Mouse (Mus musculus) megakaryocyte, embryonic 14.5 days (primary cell): ENCODE measurements around the gene Gm20481. TPM values are rescaled to one million over a fixed set of nuclear protein-coding genes. Genes with fewer than 3 reads are reported as not detected.
"Not testable (repeated sequence)": the region's sequence is repeated elsewhere in the genome, so short reads cannot be mapped to it uniquely, and the experiment has no call there.

Experiments used
- H3K27me3 ChIP-seq: replicated peaks from 2 replicates; pipeline ENCODE3; 2012; ENCODE audit warnings: inconsistent platforms
- H3K36me3 ChIP-seq: replicated peaks from 2 replicates; pipeline ENCODE3; 2012; ENCODE audit warnings: low read length, inconsistent platforms, mixed read lengths
- H3K4me1 ChIP-seq: 2 replicates; pipeline ENCODE4 v1.6.1; 2012; ENCODE audit warnings: inconsistent platforms
- H3K4me3 ChIP-seq: replicated peaks from 2 replicates; pipeline ENCODE3; 2012; ENCODE audit warnings: moderate library complexity, mild to moderate bottlenecking, inconsistent platforms
- H3K9me3 ChIP-seq: 2 replicates; pipeline ENCODE4 v1.6.1; 2012; ENCODE audit warnings: inconsistent platforms
- FLI1 ChIP-seq: IDR thresholded peaks from 2 replicates; pipeline ENCODE4 v1.6.1; 2012; ENCODE audit warnings: low read length, inconsistent platforms, mixed read lengths
- GATA1 ChIP-seq: IDR thresholded peaks from 3 replicates; pipeline ENCODE4 v1.6.1; 2012; ENCODE audit warnings: mixed read lengths, low read length, inconsistent platforms, borderline replicate concordance
- polyA plus RNA-seq: library from polyadenylated mRNA; stranded (reverse); fragments of >175 nt; gene quantifications from 2 replicates; pipeline ENCODE4 v1.2.3, GENCODE M21; 2012; ENCODE audit warnings: low replicate concordance; ENCODE audit not compliant: insufficient read depth

Gm20481 gene
- polyA plus RNA-seq, 1 experiment: not detected

DNA sequence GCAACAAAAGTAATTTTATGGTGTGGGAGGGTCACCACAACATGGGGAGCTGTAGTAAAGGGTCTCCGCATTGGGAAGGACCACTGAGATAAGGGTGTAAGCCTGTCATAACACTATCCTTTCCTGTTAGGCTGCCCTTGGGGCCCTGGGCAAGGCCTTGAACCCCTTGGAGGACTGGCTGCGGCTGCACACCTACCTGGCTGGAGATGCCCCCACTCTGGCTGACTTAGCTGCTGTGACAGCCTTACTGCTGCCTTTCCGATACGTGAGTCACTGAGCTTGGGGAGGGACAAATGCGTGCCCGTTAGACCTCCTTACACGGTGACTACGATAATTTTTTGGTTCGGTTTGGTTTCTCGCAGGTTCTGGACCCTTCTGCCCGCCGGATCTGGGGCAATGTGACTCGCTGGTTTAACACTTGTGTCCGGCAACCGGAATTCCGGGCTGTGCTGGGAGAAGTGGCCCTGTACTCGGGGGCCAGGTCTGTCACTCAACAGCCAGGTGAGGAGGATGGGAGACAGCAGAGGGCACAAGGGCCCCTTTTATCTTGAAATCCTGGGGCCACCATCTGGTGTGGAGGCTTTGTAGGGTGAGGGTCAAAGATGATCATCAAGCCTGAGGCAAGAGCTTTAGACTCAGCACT lies 34.5 kb downstream of the Gm20481 start:
- Histone ChIP-seq H3K4me1 (peaks cover 60% of the 10 kb centered on the region), H3K9me3 (no peaks in the 10 kb centered on the region), H3K27me3 (no peaks in the 10 kb centered on the region), H3K36me3 (peaks cover 56% of the 10 kb centered on the region), H3K4me3 (no peak overlapping the region)
- TF ChIP-seq GATA1: no peak
- no peak for TF ChIP-seq FLI1

DNA sequence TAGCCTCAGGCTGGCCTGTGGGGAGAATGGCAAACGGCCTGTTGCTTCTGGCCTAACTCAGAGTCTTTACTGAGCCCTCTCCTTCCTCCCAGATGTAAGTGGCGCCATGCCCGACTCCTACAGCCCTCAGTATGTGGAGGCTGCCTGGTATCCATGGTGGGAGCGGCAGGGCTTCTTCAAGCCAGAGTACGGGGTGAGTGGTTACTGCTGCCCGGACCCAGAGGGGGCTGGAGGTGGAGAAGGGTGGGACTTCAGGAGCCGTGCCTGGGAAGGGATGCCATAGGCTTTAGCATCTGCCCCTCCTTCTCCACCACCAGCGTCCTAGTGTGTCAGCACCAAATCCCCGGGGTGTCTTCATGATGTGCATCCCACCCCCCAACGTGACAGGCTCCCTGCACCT lies 35.4 kb downstream of the Gm20481 start:
- H3K4me3 ChIP-seq: peak overlapping the region; percentile 12
- H3K27me3 ChIP-seq: no peaks in the 10 kb centered on the region
- H3K9me3 ChIP-seq: no peaks in the 10 kb centered on the region
- peaks cover 63% of the 10 kb centered on the region for H3K36me3 ChIP-seq
- H3K4me1 ChIP-seq: peaks cover 51% of the 10 kb centered on the region
- no peak for TF ChIP-seq GATA1
- TF ChIP-seq FLI1: no peak

DNA sequence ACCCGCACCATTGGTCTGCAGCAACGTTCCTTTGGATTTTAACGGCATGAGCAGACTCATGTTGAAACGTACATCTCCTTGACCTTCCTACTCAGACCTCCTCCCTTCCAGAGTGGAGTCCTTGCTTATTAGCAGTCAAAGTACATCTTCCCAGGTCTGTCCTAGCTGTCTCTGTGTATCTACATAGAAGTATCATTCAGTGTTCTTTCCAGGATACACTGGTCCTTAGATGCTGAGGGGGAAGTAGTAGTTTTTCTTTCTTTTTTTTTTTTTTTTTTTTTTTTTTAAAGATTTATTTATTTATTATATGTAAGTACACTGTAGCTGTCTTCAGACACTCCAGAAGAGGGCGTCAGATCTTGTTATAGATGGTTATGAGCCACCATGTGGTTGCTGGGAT lies 36.2 kb downstream of the Gm20481 start:
- not testable (repeated sequence) for H3K4me3 ChIP-seq, H3K9me3 ChIP-seq, H3K27me3 ChIP-seq
- H3K36me3 ChIP-seq: peaks cover 71% of the 10 kb centered on the region
- H3K4me1 ChIP-seq: peaks cover 51% of the 10 kb centered on the region

DNA sequence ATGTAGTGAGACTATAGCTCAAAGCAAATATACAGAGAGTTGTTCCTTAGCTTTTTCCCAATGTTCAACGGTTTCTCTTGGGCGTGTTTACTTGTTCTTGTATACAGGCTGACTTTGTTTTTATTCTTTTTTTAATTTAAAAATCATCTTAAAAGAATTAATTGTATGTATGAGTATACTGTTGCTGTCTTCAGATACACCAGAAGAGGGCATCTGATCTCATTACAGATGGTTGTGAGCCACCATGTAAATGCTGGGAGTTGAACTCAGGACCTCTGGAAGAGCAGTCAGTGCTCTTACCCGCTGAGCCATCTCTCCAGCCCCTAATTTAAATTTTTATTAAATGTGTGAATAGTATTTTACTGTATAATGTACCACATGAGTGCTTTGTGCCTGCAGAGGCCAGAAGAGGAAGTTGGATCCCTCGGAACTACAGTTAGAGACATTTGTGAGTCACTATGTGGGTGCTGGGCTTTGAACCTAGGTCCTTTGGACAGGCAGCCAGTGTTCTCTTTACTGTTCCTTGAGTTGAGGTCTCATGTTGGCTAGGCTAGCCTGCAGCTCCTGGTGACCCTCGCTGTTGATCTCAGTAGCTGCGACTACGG lies 37.8 kb downstream of the Gm20481 start:
- peaks cover 52% of the 10 kb centered on the region for H3K4me1 ChIP-seq
- H3K27me3 ChIP-seq: no peaks in the 10 kb centered on the region
- no peaks in the 10 kb centered on the region for H3K9me3 ChIP-seq
- no peak for TF ChIP-seq GATA1
- no peak for TF ChIP-seq FLI1
- H3K36me3 ChIP-seq: peaks cover 87% of the 10 kb centered on the region
- H3K4me3 ChIP-seq: no peak overlapping the region

DNA sequence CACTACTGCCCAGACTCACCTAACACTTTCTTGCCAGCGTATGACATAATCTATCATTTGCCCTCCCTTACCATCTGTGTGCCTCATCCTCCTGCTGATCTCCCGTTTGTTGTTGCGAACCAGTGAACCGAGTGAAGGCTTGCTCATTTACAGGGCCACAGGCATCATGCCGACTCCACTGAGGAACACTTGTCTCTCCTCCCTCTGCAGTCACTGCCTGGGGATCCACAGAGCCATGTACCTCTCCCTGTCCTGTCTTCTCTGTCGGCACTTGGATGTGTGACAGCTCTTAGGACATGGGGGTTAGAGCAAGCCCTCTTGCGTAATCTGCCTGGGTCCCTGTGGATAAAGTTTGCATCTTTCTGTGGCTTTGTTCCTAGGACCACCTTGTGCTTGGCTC lies 39.9 kb downstream of the Gm20481 start:
- Histone ChIP-seq H3K4me3 (no peak overlapping the region), H3K9me3 (no peaks in the 10 kb centered on the region), H3K36me3 (peaks cover 95% of the 10 kb centered on the region), H3K4me1 (peaks cover 35% of the 10 kb centered on the region), H3K27me3 (no peaks in the 10 kb centered on the region)
- no peak for TF ChIP-seq FLI1
- no peak for TF ChIP-seq GATA1

DNA sequence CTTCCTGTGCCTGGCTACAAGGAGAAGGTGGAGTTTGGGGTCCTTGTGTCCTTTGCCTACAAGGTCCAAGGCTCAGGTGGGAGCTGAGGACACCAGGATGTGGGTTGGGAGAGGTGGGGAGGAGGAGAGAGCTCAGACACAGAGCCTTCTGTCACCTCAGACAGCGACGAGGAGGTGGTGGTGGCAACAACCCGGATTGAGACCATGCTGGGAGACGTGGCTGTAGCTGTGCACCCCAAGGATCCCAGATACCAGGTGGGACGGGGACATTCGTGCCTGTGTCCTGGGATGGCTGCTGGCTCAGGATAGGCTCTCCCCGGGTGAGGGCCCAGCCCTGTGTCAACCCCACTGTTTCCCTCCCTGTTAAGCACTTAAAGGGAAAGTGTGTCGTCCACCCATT lies 41.7 kb downstream of the Gm20481 start:
- Histone ChIP-seq H3K9me3 (no peaks in the 10 kb centered on the region), H3K4me3 (no peak overlapping the region), H3K36me3 (peaks cover 99% of the 10 kb centered on the region), H3K4me1 (peaks cover 35% of the 10 kb centered on the region), H3K27me3 (no peaks in the 10 kb centered on the region)
- no peak for TF ChIP-seq GATA1
- TF ChIP-seq FLI1: no peak

DNA sequence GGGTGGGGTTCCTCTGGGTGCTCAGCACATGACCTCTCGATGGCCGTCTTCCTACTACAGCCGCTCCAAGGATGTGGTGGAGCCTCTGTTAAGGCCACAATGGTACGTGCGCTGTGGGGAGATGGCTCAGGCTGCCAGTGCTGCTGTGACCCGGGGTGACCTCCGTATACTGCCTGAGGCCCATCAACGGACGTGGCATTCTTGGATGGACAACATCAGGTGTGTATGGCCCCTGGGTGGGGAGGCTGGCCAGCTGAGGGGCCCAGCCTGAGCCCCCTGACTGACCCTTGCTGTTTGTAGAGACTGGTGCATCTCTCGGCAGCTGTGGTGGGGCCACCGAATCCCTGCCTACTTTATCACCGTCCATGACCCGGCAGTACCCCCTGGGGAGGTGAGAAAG lies 42.7 kb downstream of the Gm20481 start:
- Histone ChIP-seq H3K27me3 (no peaks in the 10 kb centered on the region), H3K36me3 (peaks cover 99% of the 10 kb centered on the region), H3K4me1 (peaks cover 39% of the 10 kb centered on the region), H3K4me3 (no peak overlapping the region), H3K9me3 (no peaks in the 10 kb centered on the region)
- TF ChIP-seq GATA1 (no peak), FLI1 (no peak)

DNA sequence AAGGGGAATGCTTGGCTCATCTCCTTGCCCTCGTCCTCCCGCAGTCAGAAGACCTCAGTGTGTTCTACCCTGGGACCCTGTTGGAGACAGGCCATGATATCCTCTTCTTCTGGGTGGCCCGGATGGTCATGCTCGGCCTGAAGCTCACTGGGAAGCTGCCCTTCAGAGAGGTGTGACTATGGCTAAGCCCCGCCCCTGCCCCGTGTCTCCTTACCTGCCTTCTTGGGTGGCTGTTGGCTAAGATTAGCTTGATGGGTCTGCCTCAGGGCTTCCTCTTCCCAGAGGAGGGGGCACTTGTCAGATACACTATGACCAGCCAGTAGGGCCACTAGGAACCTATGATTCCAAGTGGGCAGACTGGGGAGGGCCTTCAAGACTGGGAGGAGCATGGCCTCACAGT lies 43.5 kb downstream of the Gm20481 start:
- H3K36me3 ChIP-seq: peaks cover 92% of the 10 kb centered on the region
- peaks cover 39% of the 10 kb centered on the region for H3K4me1 ChIP-seq
- H3K27me3 ChIP-seq: peaks cover 3% of the 10 kb centered on the region
- H3K4me3 ChIP-seq: no peak overlapping the region
- H3K9me3 ChIP-seq: no peaks in the 10 kb centered on the region
- no peak for TF ChIP-seq GATA1
- TF ChIP-seq FLI1: no peak

DNA sequence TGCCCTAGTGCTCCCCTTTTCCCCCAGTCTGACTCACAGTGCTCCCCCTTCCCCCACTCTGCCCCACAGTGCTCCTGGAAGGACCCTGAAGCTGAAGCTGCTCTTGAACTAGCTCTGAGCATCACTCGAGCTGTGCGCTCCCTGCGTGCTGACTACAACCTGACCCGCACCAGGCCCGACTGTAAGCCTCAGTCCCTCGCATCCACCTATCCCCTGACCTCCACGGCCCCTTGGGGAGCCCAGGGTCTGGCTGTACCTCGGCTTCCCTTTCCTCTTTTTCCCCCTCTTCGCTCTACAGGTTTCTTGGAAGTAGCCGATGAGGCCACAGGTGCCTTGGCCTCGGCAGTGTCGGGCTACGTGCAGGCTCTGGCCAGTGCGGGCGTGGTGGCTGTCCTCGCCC lies 45.6 kb downstream of the Gm20481 start:
- H3K9me3 ChIP-seq: no peaks in the 10 kb centered on the region
- TF ChIP-seq GATA1 (no peak), FLI1 (no peak)
- H3K4me1 ChIP-seq: peaks cover 48% of the 10 kb centered on the region
- H3K36me3 ChIP-seq: peaks cover 72% of the 10 kb centered on the region
- no peak overlapping the region for H3K4me3 ChIP-seq
- H3K27me3 ChIP-seq: peaks cover 10% of the 10 kb centered on the region

DNA sequence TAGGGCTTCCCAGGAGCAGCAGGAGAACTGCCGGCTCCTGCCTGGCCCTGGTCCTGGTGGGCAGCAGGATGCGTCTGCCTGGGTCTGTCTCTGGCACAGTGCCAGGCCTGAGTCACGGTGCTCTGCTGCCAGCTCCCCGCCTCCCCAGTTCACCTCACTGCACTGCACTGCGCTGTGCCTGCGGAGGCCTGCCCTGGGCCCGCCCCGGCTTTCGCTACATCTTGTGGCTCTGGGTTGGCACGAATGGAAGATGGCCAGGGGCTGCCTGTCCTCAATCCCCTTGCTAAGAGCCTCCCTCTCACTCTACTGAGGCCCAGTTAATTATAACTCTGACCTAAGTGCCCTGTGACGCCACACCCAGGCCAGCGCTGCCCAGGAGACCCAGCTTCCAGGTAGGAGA lies 46.7 kb downstream of the Gm20481 start, which contains the start of gene Vwa7:
Gene Vwa7 (plus strand): TSS at position 204 of the 400 bp plus-strand sequence.
- H3K9me3 ChIP-seq: no peaks in the 10 kb centered on the region
- no peak for TF ChIP-seq GATA1
- H3K36me3 ChIP-seq: peaks cover 62% of the 10 kb centered on the region
- peaks cover 54% of the 10 kb centered on the region for H3K4me1 ChIP-seq
- H3K4me3 ChIP-seq: no peak within 1 kb of the TSS
- H3K27me3 ChIP-seq: peaks cover 13% of the 10 kb centered on the region
